Mouse (Mus musculus) neural tube, embryonic 15.5 days (tissue): ENCODE measurements around the gene Bglap2. TPM values are rescaled to one million over a fixed set of nuclear protein-coding genes. Genes with fewer than 3 reads are reported as not detected.
"Not testable (repeated sequence)": the region's sequence is repeated elsewhere in the genome, so short reads cannot be mapped to it uniquely, and the experiment has no call there.

Experiments
- ATAC-seq: fragments of 200-750 bp; cut with Nextera tagmentation; 2 replicates; pipeline ENCODE4 v1.8.0; 2017; ENCODE audit warnings: mild to moderate bottlenecking, moderate TSS enrichment, moderate library complexity; ENCODE audit not compliant: low FRiP score
- H3K27ac ChIP-seq: fragments of 300-500 bp; sonication (generic); replicated peaks from 2 replicates; pipeline ENCODE4 v1.5.1; 2015; ENCODE audit warnings: mild to moderate bottlenecking, inconsistent platforms
- H3K27me3 ChIP-seq: fragments of 300-500 bp; sonication (generic); replicated peaks from 2 replicates; pipeline ENCODE4 v1.6.1; 2015; ENCODE audit warnings: inconsistent platforms
- H3K36me3 ChIP-seq: fragments of 300-500 bp; sonication (generic); 2 replicates; pipeline ENCODE4 v1.6.1; 2015; ENCODE audit warnings: inconsistent platforms
- H3K4me1 ChIP-seq: fragments of 300-500 bp; sonication (generic); 2 replicates; pipeline ENCODE4 v1.6.1; 2015; ENCODE audit warnings: inconsistent platforms
- H3K4me2 ChIP-seq: fragments of 300-500 bp; sonication (generic); 2 replicates; pipeline ENCODE4 v1.6.1; 2015; ENCODE audit warnings: inconsistent platforms, mild to moderate bottlenecking, moderate library complexity
- H3K4me3 ChIP-seq: fragments of 300-500 bp; sonication (generic); replicated peaks from 2 replicates; pipeline ENCODE4 v1.5.1; 2015; ENCODE audit warnings: mild to moderate bottlenecking, inconsistent platforms
- H3K9ac ChIP-seq: fragments of 300-500 bp; sonication (generic); replicated peaks from 2 replicates; pipeline ENCODE4 v1.6.1; 2015; ENCODE audit warnings: mild to moderate bottlenecking, inconsistent platforms
- H3K9me3 ChIP-seq: fragments of 300-500 bp; sonication (generic); replicated peaks from 2 replicates; pipeline ENCODE4 v1.6.1; 2016; ENCODE audit warnings: inconsistent platforms
- WGBS: fragments of 180-500 bp; shearing (Covaris S2); methylation state at CpG from one replicate; pipeline ENCODE4 v1.1.7; 2015; ENCODE audit warnings: mixed read lengths; 5-methylcytosine and 5-hydroxymethylcytosine counted together
- polyA plus RNA-seq: library from polyadenylated mRNA; unstranded; fragments of >200 nt; fragmentation: Nextera tagmentation; extraction: Ambion mirVana; gene quantifications from 2 replicates; pipeline ENCODE4 v1.2.1, GENCODE M21; 2015

The Bglap2 gene
- not detected in 2 replicates for polyA plus RNA-seq

GRCm38 (mm10) chr3:88378599-88378998, at the start of gene Bglap2:
Gene Bglap2, minus strand, starts transcription at chr3:88378699.
- H3K9ac ChIP-seq, H3K4me3 ChIP-seq, H3K27me3 ChIP-seq, H3K4me2 ChIP-seq, H3K36me3 ChIP-seq, ATAC-seq, H3K27ac ChIP-seq, H3K9me3 ChIP-seq: not testable (repeated sequence)
- WGBS = 76% methylated on average over 5 of the region's 5 CpGs
- peaks cover 13% of the 10 kb centered on the region for H3K4me1 ChIP-seq

GRCm38 (mm10) chr3:88427342-88427905, 48.9 kb upstream of the Bglap2 start:
- 93% methylated on average over 4 of the region's 4 CpGs for WGBS
- H3K27me3 ChIP-seq = no peaks in the 10 kb centered on the region
- H3K9ac ChIP-seq = no peak overlapping the region
- no peak overlapping the region for H3K27ac ChIP-seq
- H3K36me3 ChIP-seq = no peaks in the 10 kb centered on the region
- ATAC-seq = no peak
- H3K4me3 ChIP-seq = no peak overlapping the region
- no peaks in the 10 kb centered on the region for H3K9me3 ChIP-seq
- H3K4me1 ChIP-seq = peaks cover 26% of the 10 kb centered on the region
- H3K4me2 ChIP-seq = no peak overlapping the region

GRCm38 (mm10) chr3:88425708-88426420, 47.4 kb upstream of the Bglap2 start:
- Histone ChIP-seq H3K9me3 (no peaks in the 10 kb centered on the region), H3K9ac (no peak overlapping the region), H3K36me3 (peaks cover 6% of the 10 kb centered on the region; the same call in 1 of the 2 replicates), H3K27ac (no peak overlapping the region), H3K4me2 (peak overlapping the region; percentile 82; the same call in 1 of the 2 replicates), H3K4me3 (no peak overlapping the region), H3K27me3 (no peaks in the 10 kb centered on the region), H3K4me1 (peaks cover 38% of the 10 kb centered on the region)
- WGBS = 82% methylated on average over 10 of the region's 10 CpGs
- ATAC-seq = no peak

GRCm38 (mm10) chr3:88425330-88425689, 46.8 kb upstream of the Bglap2 start:
- H3K4me3 ChIP-seq = peak overlapping the region; percentile 86
- WGBS = 7% methylated on average over 2 of the region's 2 CpGs
- no peak overlapping the region; the same call in 1 of the 2 replicates for H3K9ac ChIP-seq
- H3K9me3 ChIP-seq = no peaks in the 10 kb centered on the region
- H3K4me2 ChIP-seq = peak overlapping the region; percentile 82
- H3K27ac ChIP-seq = no peak overlapping the region
- peaks cover 12% of the 10 kb centered on the region for H3K36me3 ChIP-seq
- H3K27me3 ChIP-seq = no peaks in the 10 kb centered on the region
- ATAC-seq = no peak
- peaks cover 42% of the 10 kb centered on the region for H3K4me1 ChIP-seq

GRCm38 (mm10) chr3:88424605-88425329, 46.3 kb upstream of the Bglap2 start, which contains the start of gene Slc25a44:
Gene Slc25a44, minus strand, starts transcription at chr3:88425139.
- peak within 1 kb of the TSS; percentile 81 for H3K9ac ChIP-seq
- ATAC-seq = peak; percentile 97
- peak within 1 kb of the TSS; percentile 86 for H3K4me3 ChIP-seq
- H3K27ac ChIP-seq = peak within 1 kb of the TSS; percentile 86
- peaks cover 17% of the 10 kb centered on the region for H3K36me3 ChIP-seq
- no peaks in the 10 kb centered on the region for H3K27me3 ChIP-seq
- H3K4me2 ChIP-seq = peak within 1 kb of the TSS; percentile 82
- H3K4me1 ChIP-seq = peaks cover 44% of the 10 kb centered on the region
- no peaks in the 10 kb centered on the region for H3K9me3 ChIP-seq
- WGBS = under 1% methylated on average over 35 of the region's 35 CpGs

- no peaks in the 10 kb centered on the region for H3K27me3 ChIP-seq
- no peaks in the 10 kb centered on the region for H3K9me3 ChIP-seq
- H3K36me3 ChIP-seq = peaks cover 39% of the 10 kb centered on the region
- peaks cover 63% of the 10 kb centered on the region for H3K4me1 ChIP-seq
- H3K9ac ChIP-seq = 0 out of 2 replicates have a peak overlapping the region, but pooled peaks have one; percentile 10
- WGBS = 28% methylated on average over 9 of the region's 9 CpGs
- no peak for ATAC-seq
- peak overlapping the region; percentile 69 for H3K27ac ChIP-seq
- peak overlapping the region; percentile 9; the same call in 1 of the 2 replicates for H3K4me3 ChIP-seq
- H3K4me2 ChIP-seq = peak overlapping the region; percentile 41
Measured at GRCm38 (mm10) chr3:88422020-88422720, 43.7 kb upstream of the Bglap2 start.

GRCm38 (mm10) chr3:88420771-88421170, 42.3 kb upstream of the Bglap2 start:
- peaks cover 63% of the 10 kb centered on the region for H3K4me1 ChIP-seq
- no peaks in the 10 kb centered on the region for H3K27me3 ChIP-seq
- no peak overlapping the region for H3K4me2 ChIP-seq
- no peaks in the 10 kb centered on the region for H3K9me3 ChIP-seq
- ATAC-seq = no peak
- H3K9ac ChIP-seq = no peak overlapping the region
- H3K27ac ChIP-seq = no peak overlapping the region
- 95% methylated on average over 19 of the region's 19 CpGs for WGBS
- H3K36me3 ChIP-seq = peaks cover 51% of the 10 kb centered on the region
- H3K4me3 ChIP-seq = no peak overlapping the region

- 85% methylated on average over 6 of the region's 6 CpGs for WGBS
- Histone ChIP-seq H3K27me3 (no peaks in the 10 kb centered on the region), H3K9me3 (no peaks in the 10 kb centered on the region), H3K4me3 (no peak overlapping the region), H3K36me3 (peaks cover 70% of the 10 kb centered on the region), H3K9ac (no peak overlapping the region), H3K27ac (no peak overlapping the region), H3K4me2 (no peak overlapping the region), H3K4me1 (peaks cover 44% of the 10 kb centered on the region)
- no peak for ATAC-seq
Measured at GRCm38 (mm10) chr3:88418016-88418415, 39.5 kb upstream of the Bglap2 start.

GRCm38 (mm10) chr3:88415668-88416067, 37.2 kb upstream of the Bglap2 start:
- no peak overlapping the region for H3K4me3 ChIP-seq
- WGBS = 89% methylated on average over 4 of the region's 4 CpGs
- ATAC-seq = no peak
- H3K4me1 ChIP-seq = peaks cover 29% of the 10 kb centered on the region
- no peaks in the 10 kb centered on the region for H3K27me3 ChIP-seq
- H3K4me2 ChIP-seq = no peak overlapping the region
- H3K9me3 ChIP-seq = no peaks in the 10 kb centered on the region
- H3K27ac ChIP-seq = no peak overlapping the region
- no peak overlapping the region for H3K9ac ChIP-seq
- peaks cover 80% of the 10 kb centered on the region for H3K36me3 ChIP-seq

GRCm38 (mm10) chr3:88412636-88413035, 34.1 kb upstream of the Bglap2 start:
- Histone ChIP-seq H3K9me3 (no peaks in the 10 kb centered on the region), H3K36me3 (peaks cover 51% of the 10 kb centered on the region), H3K4me3 (no peak overlapping the region), H3K4me2 (no peak overlapping the region), H3K9ac (no peak overlapping the region), H3K4me1 (peaks cover 21% of the 10 kb centered on the region), H3K27ac (no peak overlapping the region), H3K27me3 (no peaks in the 10 kb centered on the region)
- 90% methylated on average over 11 of the region's 11 CpGs for WGBS
- no peak for ATAC-seq

- no peak for ATAC-seq
- H3K27me3 ChIP-seq = no peaks in the 10 kb centered on the region
- H3K4me2 ChIP-seq = no peak overlapping the region
- 87% methylated on average over 4 of the region's 4 CpGs for WGBS
- peaks cover 46% of the 10 kb centered on the region for H3K36me3 ChIP-seq
- peaks cover 27% of the 10 kb centered on the region for H3K4me1 ChIP-seq
- no peak overlapping the region for H3K9ac ChIP-seq
- H3K27ac ChIP-seq = no peak overlapping the region
- no peak overlapping the region for H3K4me3 ChIP-seq
- H3K9me3 ChIP-seq = no peaks in the 10 kb centered on the region
Measured at GRCm38 (mm10) chr3:88411681-88412080, 33.2 kb upstream of the Bglap2 start.
